Mouse (Mus musculus) lung, adult 2 months (tissue): ENCODE measurements around the gene Sh2b2. TPM values are rescaled to one million over a fixed set of nuclear protein-coding genes. Genes with fewer than 3 reads are reported as not detected.

Experiments used
- DNase-seq: peaks from one replicate; pipeline ENCODE4 v3.0.0; 2022
- H3K4me1 ChIP-seq: fragments of 200-500 bp; 2 replicates; pipeline ENCODE4 v1.6.1; 2011; ENCODE audit warnings: low read length; ENCODE audit not compliant: control insufficient read depth, insufficient read depth
- H3K4me3 ChIP-seq: fragments of 200-500 bp; replicated peaks from 2 replicates; pipeline ENCODE3; 2011; ENCODE audit warnings: low read depth, mild to moderate bottlenecking, control low read depth, low read length; ENCODE audit errors: extremely low read depth
- CTCF ChIP-seq: fragments of 200-500 bp; IDR thresholded peaks from 2 replicates; pipeline ENCODE4 v1.5.1; 2011; ENCODE audit warnings: mild to moderate bottlenecking, low read length, control low read depth; ENCODE audit not compliant: insufficient read depth
- POLR2A ChIP-seq: fragments of 200-500 bp; IDR thresholded peaks from 2 replicates; pipeline ENCODE4 v1.6.1; 2011; ENCODE audit warnings: low read depth, mild to moderate bottlenecking, control low read depth, low read length, borderline replicate concordance; ENCODE audit errors: extremely low read depth
- WGBS: fragments of 180-500 bp; shearing (Covaris S2); methylation state at CpG from one replicate; pipeline ENCODE4 v1.1.7; 2018; 5-methylcytosine and 5-hydroxymethylcytosine counted together
- polyA plus RNA-seq: library from polyadenylated mRNA; depleted of rRNA; stranded (reverse); fragments of >200 nt; gene quantifications from 2 replicates; pipeline ENCODE4 v1.2.3, GENCODE M21; 2012; rRNA removed

The Sh2b2 gene
- polyA plus RNA-seq, 1 experiment: 11.5 TPM

GRCm38 (mm10) chr5:136172939-136173338 lies 73.4 kb downstream of the Sh2b2 start:
- WGBS: 71% methylated on average over 9 of the region's 9 CpGs

GRCm38 (mm10) chr5:136171363-136172341 lies 74.7 kb downstream of the Sh2b2 start:
- peaks cover 20% of the 10 kb centered on the region for H3K4me1 ChIP-seq
- TF ChIP-seq CTCF: no peak
- TF ChIP-seq POLR2A: peak; percentile 30; the same call in 1 of the 2 replicates
- peak; percentile 45 for DNase-seq
- WGBS: 15% methylated on average over 17 of the region's 17 CpGs
- H3K4me3 ChIP-seq: peak overlapping the region; percentile 47

More at GRCm38 (mm10) chr5:136172939-136173338, 73.4 kb downstream of the Sh2b2 start:
- TF ChIP-seq CTCF (no peak), POLR2A (no peak)
- DNase-seq: no peak
- peaks cover 21% of the 10 kb centered on the region for H3K4me1 ChIP-seq
- no peak overlapping the region for H3K4me3 ChIP-seq

GRCm38 (mm10) chr5:136170512-136171362 lies 75.6 kb downstream of the Sh2b2 start, which contains the start of gene Orai2:
Gene Orai2, minus strand, starts transcription at chr5:136170713.
- H3K4me1 ChIP-seq: peaks cover 20% of the 10 kb centered on the region
- peak; percentile 84 for DNase-seq
- WGBS: 2% methylated on average over 49 of the region's 49 CpGs
- TF ChIP-seq CTCF (no peak), POLR2A (0 out of 2 replicates have a peak, but pooled peaks have one; percentile 2)
- H3K4me3 ChIP-seq: peak within 1 kb of the TSS; percentile 80

GRCm38 (mm10) chr5:136169626-136170511 lies 76.5 kb downstream of the Sh2b2 start:
- 11% methylated on average over 15 of the region's 15 CpGs for WGBS
- peak overlapping the region; percentile 80 for H3K4me3 ChIP-seq
- H3K4me1 ChIP-seq: peaks cover 20% of the 10 kb centered on the region
- DNase-seq: peak; percentile 54
- TF ChIP-seq CTCF (no peak), POLR2A (no peak)

Other genes starting within 250 kb of the Sh2b2 start
- 62.7 and 76.3 TPM in 2 replicates for gene Upk3b, start 208.1 kb downstream of the Sh2b2 start, polyA plus RNA-seq
- 4.2 TPM in 1 of 2 replicates, not detected in the other for gene Upk3bl, start 192.1 kb downstream of the Sh2b2 start, polyA plus RNA-seq
- gene Rasa4, start 162.6 kb downstream of the Sh2b2 start, polyA plus RNA-seq: 11.8 and 16.1 TPM in 2 replicates
- 35.0 and 37.1 TPM in 2 replicates for gene Polr2j, start 129.9 kb downstream of the Sh2b2 start, polyA plus RNA-seq
- gene Lrwd1, start 110.5 kb downstream of the Sh2b2 start, polyA plus RNA-seq: 32.3 and 35.4 TPM in 2 replicates
- gene Alkbh4, start 110.4 kb downstream of the Sh2b2 start, polyA plus RNA-seq: 15.1 TPM in 2 replicates
- gene Orai2, start 75.8 kb downstream of the Sh2b2 start, polyA plus RNA-seq: 39.2 and 51.0 TPM in 2 replicates
- gene Prkrip1, start 47.6 kb downstream of the Sh2b2 start, polyA plus RNA-seq: 8.9 and 11.0 TPM in 2 replicates